Mouse (Mus musculus) monocyte, adult 2 months (primary cell): ENCODE results near the gene Cacnb1.

ENCODE experiments used
- DNase-seq, 2 experiments: peaks; one replicate each; pipeline ENCODE4 v3.0.0; 2022; ENCODE audit warnings: low spot score in 2 of 2, low read depth in 1 of 2

Cacnb1 gene

GRCm38 (mm10) chr11:98022555-98023371, at the start of gene Cacnb1:
Gene Cacnb1, minus strand, starts transcription at chr11:98023034.
- no peak for DNase-seq

DNA sequence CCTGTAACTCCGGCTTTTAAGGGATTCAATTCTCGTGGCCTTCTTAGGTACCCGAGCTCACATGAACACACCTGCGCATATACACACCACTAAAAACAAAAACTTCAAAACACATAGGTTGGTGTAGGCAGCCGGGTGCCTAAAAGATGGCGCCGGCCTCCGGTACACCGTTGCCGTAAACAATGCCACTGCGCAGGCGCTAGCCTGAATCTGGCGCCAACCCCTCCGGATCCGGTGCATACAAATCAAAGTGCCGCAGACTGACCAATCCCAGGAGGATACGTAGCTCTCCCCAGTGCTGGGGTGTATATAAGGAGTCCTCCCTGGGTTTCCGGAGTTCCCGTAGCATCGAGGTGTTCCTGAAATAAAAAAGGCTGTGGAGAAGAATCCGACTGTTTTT, 44.4 kb upstream of the Cacnb1 start:
- DNase-seq: no peak

GRCm38 (mm10) chr11:98066201-98066600, 43.4 kb upstream of the Cacnb1 start:
- DNase-seq: no peak

DNA sequence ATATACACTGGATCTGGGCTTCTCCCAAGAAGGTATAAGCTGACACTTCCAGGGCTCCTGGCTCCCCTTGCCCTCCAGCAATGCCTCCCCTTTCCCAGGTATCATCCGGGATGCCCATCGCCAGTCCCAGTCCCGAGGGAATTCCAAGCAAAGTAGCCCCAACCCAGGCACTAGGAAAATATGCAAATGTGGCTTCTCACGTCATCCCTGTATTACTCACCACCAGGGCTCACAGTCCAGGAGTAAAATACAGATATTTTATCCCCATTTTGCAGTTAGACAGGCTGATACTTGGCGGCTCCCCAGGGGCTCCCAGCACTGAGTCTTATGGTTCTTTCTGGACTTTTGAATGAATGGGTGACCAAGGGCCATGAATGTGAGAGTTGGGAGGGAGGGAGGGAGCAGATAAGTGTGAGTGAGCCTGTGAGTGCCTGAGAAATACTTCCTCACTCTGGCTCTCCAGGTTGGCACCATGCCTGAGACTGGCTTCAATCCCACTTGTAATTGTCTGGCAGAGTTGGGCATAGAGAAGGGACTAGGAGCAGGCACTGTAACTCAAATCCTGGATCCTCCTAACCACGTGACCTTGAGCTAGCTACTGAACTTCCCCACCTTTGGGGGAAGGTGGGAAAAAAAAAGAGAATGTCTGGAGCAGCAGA, 39.2 kb upstream of the Cacnb1 start:
- no peak for DNase-seq

- no peak for DNase-seq
Observed at GRCm38 (mm10) chr11:98061441-98061840, 38.6 kb upstream of the Cacnb1 start.

- no peak for DNase-seq
Observed at GRCm38 (mm10) chr11:98060104-98060692, 37.4 kb upstream of the Cacnb1 start.

GRCm38 (mm10) chr11:98059662-98060061, 36.8 kb upstream of the Cacnb1 start:
- no peak for DNase-seq

GRCm38 (mm10) chr11:98057998-98058397, 35.2 kb upstream of the Cacnb1 start:
- no peak for DNase-seq

DNA sequence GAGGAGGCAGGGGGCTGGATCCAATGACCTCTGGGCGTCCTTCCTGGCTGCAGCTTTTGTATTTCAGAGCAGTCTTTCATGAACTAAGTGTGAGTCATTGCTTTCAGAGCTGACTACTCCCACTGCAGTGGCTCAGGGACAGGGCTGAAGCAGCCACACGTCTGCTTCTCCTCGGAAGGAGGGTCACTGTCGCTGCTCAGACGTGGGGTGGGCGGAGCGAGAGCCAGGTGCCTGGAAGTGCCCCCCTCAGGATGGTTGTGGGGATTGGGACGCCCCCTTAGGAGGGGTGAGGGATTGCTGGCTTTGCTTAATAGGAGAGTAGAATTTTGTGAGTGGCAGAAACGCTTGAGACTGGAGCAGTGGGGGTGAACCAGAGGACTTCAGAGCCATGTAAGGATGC, 34.6 kb upstream of the Cacnb1 start:
- DNase-seq: no peak

DNA sequence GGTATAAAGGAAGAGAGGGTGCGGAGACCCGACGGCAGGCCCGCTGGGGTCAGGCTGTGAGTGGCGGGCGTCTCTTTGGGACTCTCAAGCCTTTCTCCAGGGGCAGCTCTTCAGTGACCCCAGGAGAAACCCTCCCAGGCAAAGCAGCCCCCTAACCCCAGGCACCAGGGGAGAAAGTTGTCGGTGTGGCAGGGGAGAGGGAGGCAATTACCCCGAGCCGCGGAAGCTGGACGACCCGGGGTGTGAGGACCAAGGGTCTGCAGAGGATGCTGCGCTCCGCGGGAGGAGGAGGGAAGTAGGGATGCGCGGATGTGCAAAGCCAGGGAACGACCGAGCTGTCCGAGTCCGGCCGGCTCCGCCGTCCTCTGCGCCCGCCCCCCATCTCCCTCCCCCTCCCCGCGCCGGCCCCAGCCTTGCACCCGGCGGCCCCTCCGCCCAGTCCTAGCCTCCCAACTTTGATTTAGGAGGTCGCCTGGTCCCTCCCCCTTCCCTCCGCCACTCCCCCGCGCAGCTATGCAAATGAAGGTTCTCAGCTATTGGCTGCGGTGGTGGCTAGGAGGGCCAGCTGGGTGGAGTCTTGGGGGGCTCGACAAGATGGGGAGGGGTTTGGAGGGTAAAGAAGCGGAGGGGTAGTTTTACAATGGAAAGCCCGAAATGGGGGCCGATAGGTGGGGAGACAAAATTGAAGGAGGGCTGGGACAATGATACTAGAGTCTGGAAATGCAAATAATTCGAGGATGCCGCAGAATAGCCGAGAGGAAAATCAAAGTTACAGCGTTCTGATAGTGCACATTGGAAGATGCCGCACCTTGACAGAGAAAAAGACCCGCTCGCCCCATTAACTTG, 30.4 kb upstream of the Cacnb1 start, which contains the start of gene Stac2:
Stac2 (minus strand) TSS at position 474 of the 846 bp plus-strand sequence.
- DNase-seq: no peak

DNA sequence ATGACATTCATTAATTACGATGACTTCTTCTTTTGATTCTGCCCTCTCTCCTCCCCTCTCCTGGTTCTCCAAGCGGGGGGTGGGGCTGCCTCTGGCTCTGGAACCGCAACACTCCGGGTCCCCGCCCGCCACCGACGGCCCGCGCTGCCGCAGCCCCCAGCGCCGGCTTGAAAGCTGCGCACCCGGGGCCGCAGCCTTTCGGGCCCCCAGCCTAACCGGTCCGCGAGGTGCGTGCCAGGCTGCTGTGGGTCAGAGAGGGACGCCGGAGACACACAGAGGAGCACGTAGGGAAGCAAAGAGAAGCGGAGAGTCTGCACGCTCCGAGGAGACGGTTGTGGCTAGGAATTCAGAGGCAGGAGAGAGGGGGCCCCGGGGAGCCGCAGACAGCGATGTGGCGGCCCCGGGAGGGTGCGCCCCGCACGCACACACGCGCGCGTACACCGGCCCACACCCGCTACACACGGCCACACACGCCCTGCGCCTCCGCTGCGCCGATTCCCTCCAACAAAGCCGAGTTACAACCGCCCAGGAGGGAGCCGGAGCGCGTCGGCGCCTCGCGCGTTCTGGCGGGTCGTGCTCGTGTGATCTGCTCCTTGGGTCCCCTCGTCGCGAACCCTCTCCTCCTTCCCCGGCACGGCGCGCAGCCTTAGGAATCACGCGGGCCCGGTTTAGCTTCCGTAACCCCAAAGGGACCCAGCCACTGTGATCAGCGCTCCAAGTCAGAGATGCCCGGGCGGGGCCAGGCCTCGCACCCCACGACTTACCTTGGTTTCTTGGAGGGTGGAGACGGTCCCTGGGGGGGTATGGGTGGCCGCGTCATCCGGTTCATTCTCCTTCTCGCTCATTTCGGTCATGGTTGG, 29.5 kb upstream of the Cacnb1 start:
- no peak for DNase-seq

DNA sequence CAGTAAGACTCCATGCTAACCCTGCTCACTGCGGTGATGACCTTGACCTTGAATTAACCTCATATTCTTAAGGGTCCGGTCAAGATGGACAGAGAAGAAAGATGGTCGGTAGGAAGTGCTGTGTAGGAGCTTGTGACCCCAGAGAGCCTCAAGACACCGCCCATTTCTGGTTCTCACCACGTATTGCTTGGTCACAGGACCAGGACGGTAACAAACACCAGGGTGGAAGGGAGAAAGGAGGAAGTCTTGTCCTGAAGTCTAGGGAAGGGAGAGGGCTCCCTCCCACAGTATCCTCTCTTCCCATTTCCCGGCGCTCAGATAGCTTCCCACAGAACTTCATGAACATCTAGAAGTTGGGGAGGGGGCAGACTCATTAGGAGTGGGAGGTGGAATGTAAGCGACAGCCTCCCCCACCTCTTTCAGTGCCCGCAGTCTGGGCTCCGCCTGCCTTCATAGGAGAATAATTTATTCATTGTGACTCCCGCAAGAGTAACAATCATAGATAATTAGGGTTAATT, 28.8 kb upstream of the Cacnb1 start:
- DNase-seq: no peak

DNA sequence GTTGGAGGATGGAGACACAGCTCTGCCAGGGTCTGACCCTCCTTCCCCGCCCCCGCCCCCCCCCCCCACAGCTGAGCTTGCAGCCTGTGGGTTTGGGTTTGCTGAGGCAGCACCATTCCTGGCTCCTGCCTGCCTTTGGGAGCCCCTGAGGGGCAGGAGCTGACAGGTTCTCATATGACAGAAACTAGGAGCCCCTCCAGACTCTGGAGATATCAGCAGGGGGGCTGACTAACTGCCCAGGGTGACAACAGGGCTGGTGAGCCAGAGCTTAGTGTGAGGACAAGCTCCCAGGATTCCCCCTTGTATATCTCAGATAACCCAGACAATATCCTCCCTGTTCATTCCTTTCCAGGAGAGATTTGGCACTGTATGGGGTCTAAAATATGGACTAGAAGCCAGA, 28.1 kb upstream of the Cacnb1 start:
- DNase-seq: no peak

DNA sequence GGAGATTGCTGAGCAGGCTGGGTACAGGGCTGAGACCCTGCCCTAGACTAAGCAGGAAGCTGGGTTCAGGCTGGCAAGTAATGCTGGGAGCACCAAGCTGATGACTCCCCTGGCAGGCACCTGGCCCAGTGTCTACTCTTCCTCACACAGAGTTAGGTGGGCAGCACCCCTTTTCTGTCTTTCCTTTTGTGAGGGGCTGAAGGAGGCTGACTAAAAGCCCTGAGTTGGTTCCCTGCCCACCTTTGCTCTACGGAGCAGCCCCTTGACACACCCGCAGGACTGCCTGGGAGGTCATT, 27.6 kb upstream of the Cacnb1 start:
- DNase-seq: no peak

GRCm38 (mm10) chr11:98049672-98050519, 27.1 kb upstream of the Cacnb1 start:
- no peak for DNase-seq

DNA sequence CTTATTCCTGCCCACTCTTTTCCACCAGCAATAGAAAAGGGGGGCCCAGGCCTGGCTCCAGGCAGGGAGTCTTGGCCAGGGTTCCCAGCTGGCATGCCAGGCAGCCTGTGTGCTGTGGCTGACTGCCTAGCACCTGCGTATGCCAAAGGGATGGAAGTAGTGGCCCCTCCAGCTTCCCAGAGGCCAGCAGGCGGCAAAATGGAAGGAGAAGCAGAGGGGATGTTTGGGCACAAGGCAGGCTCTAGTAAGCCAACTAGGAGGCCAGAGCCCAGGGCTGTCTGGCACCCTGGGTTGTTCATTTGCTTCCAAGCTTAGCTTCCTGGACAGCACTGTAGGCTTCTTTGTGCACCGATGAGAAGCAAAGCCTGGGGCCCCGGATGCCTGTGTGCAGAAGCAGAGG, 24.9 kb upstream of the Cacnb1 start:
- DNase-seq: no peak

- no peak for DNase-seq
Observed at GRCm38 (mm10) chr11:98046466-98046865, 23.6 kb upstream of the Cacnb1 start.

- no peak for DNase-seq
Observed at GRCm38 (mm10) chr11:98045596-98045995, 22.8 kb upstream of the Cacnb1 start.

- no peak for DNase-seq
Observed at GRCm38 (mm10) chr11:98044074-98044473, 21.2 kb upstream of the Cacnb1 start.
